Mouse (Mus musculus) neural tube, embryonic 15.5 days (tissue): ENCODE results near the gene Gm20422. TPM values are rescaled to one million over a fixed set of nuclear protein-coding genes. Genes with fewer than 3 reads are reported as not detected.
A peak's percentile ranks its signal among the peaks of the same experiment; 100 is the strongest.

Source experiments
- ATAC-seq: fragments of 200-750 bp; cut with Nextera tagmentation; 2 replicates; pipeline ENCODE4 v1.8.0; 2017; ENCODE audit warnings: mild to moderate bottlenecking, moderate TSS enrichment, moderate library complexity; ENCODE audit not compliant: low FRiP score
- H3K27ac ChIP-seq: fragments of 300-500 bp; sonication (generic); replicated peaks from 2 replicates; pipeline ENCODE4 v1.5.1; 2015; ENCODE audit warnings: mild to moderate bottlenecking, inconsistent platforms
- H3K27me3 ChIP-seq: fragments of 300-500 bp; sonication (generic); replicated peaks from 2 replicates; pipeline ENCODE4 v1.6.1; 2015; ENCODE audit warnings: inconsistent platforms
- H3K36me3 ChIP-seq: fragments of 300-500 bp; sonication (generic); 2 replicates; pipeline ENCODE4 v1.6.1; 2015; ENCODE audit warnings: inconsistent platforms
- H3K4me1 ChIP-seq: fragments of 300-500 bp; sonication (generic); 2 replicates; pipeline ENCODE4 v1.6.1; 2015; ENCODE audit warnings: inconsistent platforms
- H3K4me2 ChIP-seq: fragments of 300-500 bp; sonication (generic); 2 replicates; pipeline ENCODE4 v1.6.1; 2015; ENCODE audit warnings: inconsistent platforms, mild to moderate bottlenecking, moderate library complexity
- H3K4me3 ChIP-seq: fragments of 300-500 bp; sonication (generic); replicated peaks from 2 replicates; pipeline ENCODE4 v1.5.1; 2015; ENCODE audit warnings: mild to moderate bottlenecking, inconsistent platforms
- H3K9ac ChIP-seq: fragments of 300-500 bp; sonication (generic); replicated peaks from 2 replicates; pipeline ENCODE4 v1.6.1; 2015; ENCODE audit warnings: mild to moderate bottlenecking, inconsistent platforms
- H3K9me3 ChIP-seq: fragments of 300-500 bp; sonication (generic); replicated peaks from 2 replicates; pipeline ENCODE4 v1.6.1; 2016; ENCODE audit warnings: inconsistent platforms
- WGBS: fragments of 180-500 bp; shearing (Covaris S2); methylation state at CpG from one replicate; pipeline ENCODE4 v1.1.7; 2015; ENCODE audit warnings: mixed read lengths; 5-methylcytosine and 5-hydroxymethylcytosine counted together
- polyA plus RNA-seq: library from polyadenylated mRNA; unstranded; fragments of >200 nt; fragmentation: Nextera tagmentation; extraction: Ambion mirVana; gene quantifications from 2 replicates; pipeline ENCODE4 v1.2.1, GENCODE M21; 2015

Gene Gm20422
- 2.2 TPM in 1 of 2 replicates, not detected in the other for polyA plus RNA-seq

GRCm38 (mm10) chr8:69774503-69775148 lies at the start of gene Gm20422:
Gene Gm20422 (minus strand): TSS chr8:69774886.
- H3K9ac ChIP-seq: peak within 1 kb of the TSS; percentile 90
- peak within 1 kb of the TSS; percentile 99 for H3K27ac ChIP-seq
- 0% methylated on average over 41 of the region's 41 CpGs for WGBS
- H3K4me3 ChIP-seq: peak within 1 kb of the TSS; percentile 68
- H3K27me3 ChIP-seq: no peaks in the 10 kb centered on the region
- peak; percentile 99 for ATAC-seq
- H3K4me2 ChIP-seq: peak within 1 kb of the TSS; percentile 59
- H3K4me1 ChIP-seq: peaks cover 32% of the 10 kb centered on the region
- H3K9me3 ChIP-seq: no peaks in the 10 kb centered on the region
- no peaks in the 10 kb centered on the region for H3K36me3 ChIP-seq

DNA sequence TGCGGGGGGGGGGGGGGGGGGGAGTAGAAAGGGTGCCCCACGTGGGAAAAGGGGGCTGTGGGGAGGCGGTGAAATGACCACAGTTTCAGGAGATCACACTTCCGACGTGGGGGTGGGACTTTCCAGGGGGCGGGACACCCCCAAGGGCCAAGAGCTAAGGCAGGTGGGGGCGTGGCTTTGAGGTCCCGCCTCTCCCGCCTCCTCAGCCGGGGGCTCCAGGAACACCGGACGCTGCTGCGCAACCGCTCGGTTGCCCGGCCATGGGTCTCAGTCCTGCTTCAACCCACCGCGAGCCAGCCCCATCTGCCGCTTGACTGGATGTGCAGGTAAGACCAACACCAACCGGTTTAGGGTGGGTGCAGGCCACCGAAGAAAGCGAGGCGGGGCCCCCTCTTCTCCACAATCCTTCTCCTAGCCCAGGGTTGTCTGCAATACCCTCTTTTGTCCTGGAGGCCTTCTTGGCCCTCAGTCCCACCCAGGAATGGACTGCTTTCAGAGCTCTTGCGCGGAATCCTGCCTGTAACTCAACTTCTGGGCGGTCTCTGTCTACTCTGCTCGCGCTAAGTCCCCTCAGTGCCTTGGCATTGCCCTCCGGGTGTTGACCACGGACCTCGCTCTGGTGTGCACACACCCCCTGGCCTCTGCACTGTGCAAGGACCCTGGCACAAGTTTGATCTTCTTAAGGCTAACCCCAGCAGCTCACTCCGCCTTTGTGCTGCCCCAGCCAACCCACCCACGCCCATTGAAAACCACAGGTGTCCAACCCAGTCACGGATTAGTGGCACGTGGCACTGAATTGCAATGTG lies 47.9 kb upstream of the Gm20422 start, which contains the start of gene Lpar2:
Lpar2 (plus strand) TSS at position 44 of the 806 bp plus-strand sequence.
- Histone ChIP-seq H3K27ac (peak within 1 kb of the TSS; percentile 73), H3K4me2 (peak within 1 kb of the TSS; percentile 85), H3K9me3 (no peaks in the 10 kb centered on the region), H3K4me3 (peak within 1 kb of the TSS; percentile 64), H3K9ac (peak within 1 kb of the TSS; percentile 65), H3K4me1 (peaks cover 46% of the 10 kb centered on the region), H3K36me3 (peaks cover 31% of the 10 kb centered on the region), H3K27me3 (no peaks in the 10 kb centered on the region)
- WGBS: under 1% methylated on average over 33 of the region's 35 CpGs
- peak; percentile 87 for ATAC-seq

- no peaks in the 10 kb centered on the region for H3K27me3 ChIP-seq
- ATAC-seq: peak; percentile 69
- H3K27ac ChIP-seq: peak overlapping the region; percentile 73
Measured at GRCm38 (mm10) chr8:69821971-69822385, 47.3 kb upstream of the Gm20422 start.

DNA sequence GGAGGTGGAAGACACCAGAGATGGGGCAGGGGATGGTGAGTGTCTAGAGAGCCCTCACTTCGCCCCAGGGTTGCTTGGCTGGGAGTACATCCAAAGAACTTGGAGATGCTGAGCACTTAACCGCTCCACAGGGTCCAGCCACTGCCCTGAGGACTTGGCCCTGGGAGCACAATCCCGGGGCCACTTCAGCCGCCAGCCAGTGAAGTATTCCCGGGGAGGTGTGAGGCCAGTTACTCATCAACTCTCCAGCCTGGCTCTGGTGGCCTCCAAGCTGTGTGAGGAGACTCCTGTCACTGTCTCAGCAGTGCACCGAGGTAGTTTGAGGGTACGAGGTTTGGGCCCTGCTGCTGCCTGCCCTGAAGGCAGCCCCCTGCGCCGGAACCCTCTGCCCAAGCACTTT lies 45.8 kb upstream of the Gm20422 start:
- WGBS: 83% methylated on average over 9 of the region's 9 CpGs
- peaks cover 34% of the 10 kb centered on the region for H3K4me1 ChIP-seq
- no peak overlapping the region for H3K9ac ChIP-seq
- no peak overlapping the region for H3K4me3 ChIP-seq
- no peaks in the 10 kb centered on the region for H3K9me3 ChIP-seq
- ATAC-seq: no peak
- H3K27me3 ChIP-seq: no peaks in the 10 kb centered on the region
- no peak overlapping the region for H3K27ac ChIP-seq
- H3K36me3 ChIP-seq: peaks cover 38% of the 10 kb centered on the region
- no peak overlapping the region for H3K4me2 ChIP-seq

More at GRCm38 (mm10) chr8:69821971-69822385, 47.3 kb upstream of the Gm20422 start:
- peaks cover 34% of the 10 kb centered on the region for H3K36me3 ChIP-seq
- H3K9me3 ChIP-seq: no peaks in the 10 kb centered on the region
- WGBS: 2% methylated on average over 16 of the region's 22 CpGs
- peak overlapping the region; percentile 85 for H3K4me2 ChIP-seq
- peak overlapping the region; percentile 64 for H3K4me3 ChIP-seq
- H3K9ac ChIP-seq: peak overlapping the region; percentile 65
- peaks cover 46% of the 10 kb centered on the region for H3K4me1 ChIP-seq

DNA sequence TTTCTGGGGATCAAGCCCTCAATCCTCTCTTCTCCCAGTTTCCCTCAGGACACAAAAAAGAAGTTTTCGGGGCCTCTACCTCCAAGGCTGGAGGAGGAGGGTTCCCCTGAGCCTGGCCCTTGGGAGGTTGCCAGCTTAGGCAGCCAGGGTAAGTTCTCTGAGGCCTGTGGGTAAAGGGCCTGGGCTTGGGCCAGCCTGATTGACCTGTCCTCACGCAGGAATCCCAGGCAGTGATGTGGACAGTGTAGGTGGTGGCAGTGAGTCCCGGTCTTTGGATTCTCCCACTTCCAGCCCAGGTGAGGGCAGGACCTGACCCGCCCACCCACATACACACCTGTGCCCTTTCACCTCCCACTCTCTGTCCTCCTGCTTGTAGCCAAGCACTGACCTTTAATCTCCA lies 40.7 kb upstream of the Gm20422 start:
- H3K4me1 ChIP-seq: no peaks in the 10 kb centered on the region
- H3K9me3 ChIP-seq: no peaks in the 10 kb centered on the region
- H3K27me3 ChIP-seq: no peaks in the 10 kb centered on the region
- H3K4me2 ChIP-seq: no peak overlapping the region
- no peak overlapping the region for H3K9ac ChIP-seq
- 93% methylated on average over 4 of the region's 4 CpGs for WGBS
- no peak for ATAC-seq
- no peak overlapping the region for H3K27ac ChIP-seq
- no peak overlapping the region for H3K4me3 ChIP-seq
- H3K36me3 ChIP-seq: peaks cover 72% of the 10 kb centered on the region

GRCm38 (mm10) chr8:69814881-69815280 lies 40.2 kb upstream of the Gm20422 start:
- Histone ChIP-seq H3K9me3 (no peaks in the 10 kb centered on the region), H3K36me3 (peaks cover 70% of the 10 kb centered on the region), H3K4me3 (no peak overlapping the region), H3K4me2 (no peak overlapping the region), H3K27ac (no peak overlapping the region), H3K27me3 (no peaks in the 10 kb centered on the region), H3K4me1 (peaks cover 2% of the 10 kb centered on the region), H3K9ac (no peak overlapping the region)
- 90% methylated on average over 2 of the region's 2 CpGs for WGBS
- ATAC-seq: no peak

DNA sequence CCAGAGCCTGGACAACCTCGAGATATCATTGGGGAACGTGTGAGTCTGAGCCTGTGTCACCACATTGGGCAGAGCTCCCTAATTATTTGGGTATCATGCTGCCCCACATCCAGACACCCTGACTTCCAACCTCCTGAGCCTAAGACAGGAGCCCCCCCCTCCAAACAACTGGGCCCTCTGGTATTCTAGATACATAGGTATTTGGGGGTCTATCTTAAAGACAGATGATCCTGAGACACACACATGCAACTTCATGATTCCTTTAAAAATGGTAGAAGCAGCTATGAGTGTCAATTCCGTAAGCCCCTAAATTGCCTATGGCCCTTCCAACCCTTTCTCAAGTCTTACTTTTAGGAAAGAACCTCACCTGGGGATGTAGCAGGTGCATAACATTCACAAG lies 35.1 kb upstream of the Gm20422 start:
- H3K4me2 ChIP-seq: peak overlapping the region; percentile 70
- H3K4me3 ChIP-seq: peak overlapping the region; percentile 57
- H3K27ac ChIP-seq: no peak overlapping the region
- peaks cover 17% of the 10 kb centered on the region for H3K4me1 ChIP-seq
- H3K9ac ChIP-seq: no peak overlapping the region
- no peak for ATAC-seq
- H3K36me3 ChIP-seq: peaks cover 67% of the 10 kb centered on the region
- no peaks in the 10 kb centered on the region for H3K9me3 ChIP-seq
- H3K27me3 ChIP-seq: no peaks in the 10 kb centered on the region
- WGBS: 67% methylated on average over 3 of the region's 3 CpGs

GRCm38 (mm10) chr8:69808864-69809403 lies 34.2 kb upstream of the Gm20422 start:
- peak; percentile 65 for ATAC-seq

DNA sequence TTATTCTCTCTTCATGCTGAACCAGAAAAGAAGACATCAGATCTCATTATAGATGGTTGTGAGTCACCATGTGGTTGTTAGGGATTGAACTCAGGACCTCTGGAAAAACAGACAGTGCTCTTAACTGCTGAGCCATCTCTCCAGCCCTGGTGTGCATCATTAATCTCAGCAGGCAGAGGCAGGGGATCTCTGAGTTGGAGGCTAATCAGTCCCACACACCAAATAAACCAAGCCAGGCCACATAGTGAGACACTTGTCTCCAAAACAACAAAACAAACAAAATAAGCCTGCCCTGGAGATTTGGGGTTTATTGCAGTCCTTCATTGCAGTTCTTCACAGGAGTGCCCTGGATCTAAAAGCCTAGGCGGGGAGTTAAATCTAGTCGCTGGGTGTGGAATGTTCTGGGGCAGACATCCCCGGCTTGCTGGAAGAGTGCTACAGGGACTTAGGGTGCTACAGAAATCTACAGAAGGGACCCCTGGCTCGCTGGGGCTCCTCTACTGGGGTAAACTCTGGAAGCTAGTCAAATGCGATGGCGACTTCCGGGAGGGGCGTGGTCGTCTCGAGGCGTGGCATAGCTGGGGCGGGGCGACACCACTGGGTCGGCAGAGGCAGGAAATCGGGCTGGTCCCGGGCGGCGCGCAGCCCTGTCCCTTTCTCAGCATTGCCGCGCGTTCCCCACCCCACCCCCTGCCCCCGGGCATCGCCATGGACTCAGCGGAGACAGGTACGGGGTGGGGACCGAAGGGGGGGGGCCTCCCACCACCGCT lies 33.6 kb upstream of the Gm20422 start, which contains the start of gene Gmip:
Gmip (plus strand) TSS at position 586 of the 770 bp plus-strand sequence.
- peak; percentile 75 for ATAC-seq
- peaks cover 67% of the 10 kb centered on the region for H3K36me3 ChIP-seq
- H3K27ac ChIP-seq: peak within 1 kb of the TSS; percentile 74
- H3K4me1 ChIP-seq: peaks cover 17% of the 10 kb centered on the region
- H3K9ac ChIP-seq: peak within 1 kb of the TSS; percentile 72
- 3% methylated on average over 28 of the region's 28 CpGs for WGBS
- H3K4me2 ChIP-seq: peak within 1 kb of the TSS; percentile 70
- no peaks in the 10 kb centered on the region for H3K9me3 ChIP-seq
- no peaks in the 10 kb centered on the region for H3K27me3 ChIP-seq
- peak within 1 kb of the TSS; percentile 57 for H3K4me3 ChIP-seq

More at GRCm38 (mm10) chr8:69808864-69809403, 34.2 kb upstream of the Gm20422 start:
- Histone ChIP-seq H3K9ac (peak overlapping the region; percentile 72), H3K27ac (peak overlapping the region; percentile 74), H3K36me3 (peaks cover 67% of the 10 kb centered on the region), H3K27me3 (no peaks in the 10 kb centered on the region), H3K4me2 (peak overlapping the region; percentile 70), H3K4me3 (peak overlapping the region; percentile 57), H3K4me1 (peaks cover 17% of the 10 kb centered on the region), H3K9me3 (no peaks in the 10 kb centered on the region)
- under 1% methylated on average over 23 of the region's 23 CpGs for WGBS

DNA sequence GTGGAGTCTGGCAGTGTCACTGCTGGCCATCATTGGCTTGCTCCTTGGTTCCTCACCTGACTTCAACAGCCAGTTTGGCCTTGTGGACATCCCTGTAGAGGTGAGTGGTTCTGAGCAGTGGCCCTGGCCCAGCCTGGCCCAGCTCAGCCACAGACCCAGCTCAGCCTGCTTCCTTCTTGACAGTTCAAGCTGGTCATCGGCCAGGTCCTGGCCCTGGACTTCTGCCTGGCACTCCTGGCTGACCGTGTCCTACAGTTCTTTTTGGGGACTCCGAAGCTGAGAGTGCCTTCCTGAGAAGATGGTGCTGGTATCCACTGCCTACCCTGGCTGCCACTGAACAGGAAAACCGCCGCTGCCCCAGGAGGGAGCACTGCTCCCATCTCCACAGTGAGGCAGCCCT lies 32.5 kb upstream of the Gm20422 start:
- Histone ChIP-seq H3K4me1 (peaks cover 17% of the 10 kb centered on the region), H3K4me3 (no peak overlapping the region), H3K27me3 (no peaks in the 10 kb centered on the region), H3K4me2 (no peak overlapping the region), H3K9ac (no peak overlapping the region), H3K36me3 (peaks cover 71% of the 10 kb centered on the region), H3K9me3 (no peaks in the 10 kb centered on the region), H3K27ac (no peak overlapping the region)
- no peak for ATAC-seq
- 97% methylated on average over 5 of the region's 5 CpGs for WGBS

DNA sequence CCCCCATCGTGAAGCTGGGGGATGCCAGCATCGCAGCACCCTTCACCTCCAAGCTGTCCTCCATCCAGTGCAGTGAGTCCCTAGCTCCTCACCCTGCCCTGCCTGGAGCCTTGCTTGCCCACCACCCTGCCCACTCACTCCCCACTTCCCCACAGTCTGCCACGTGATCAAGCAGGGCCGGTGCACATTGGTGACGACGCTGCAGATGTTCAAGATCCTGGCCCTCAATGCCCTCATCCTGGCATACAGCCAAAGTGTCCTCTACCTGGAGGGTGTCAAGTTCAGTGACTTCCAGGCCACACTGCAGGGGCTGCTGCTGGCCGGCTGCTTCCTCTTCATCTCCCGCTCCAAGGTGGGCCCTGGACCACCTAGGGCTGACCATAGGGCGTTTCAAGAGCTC lies 30.8 kb upstream of the Gm20422 start:
- no peak overlapping the region for H3K4me3 ChIP-seq
- no peak overlapping the region for H3K4me2 ChIP-seq
- H3K27ac ChIP-seq: no peak overlapping the region
- WGBS: 93% methylated on average over 9 of the region's 9 CpGs
- no peaks in the 10 kb centered on the region for H3K27me3 ChIP-seq
- H3K9me3 ChIP-seq: no peaks in the 10 kb centered on the region
- H3K9ac ChIP-seq: no peak overlapping the region
- peaks cover 72% of the 10 kb centered on the region for H3K36me3 ChIP-seq
- ATAC-seq: no peak
- H3K4me1 ChIP-seq: peaks cover 17% of the 10 kb centered on the region
